Mouse (Mus musculus): ENCODE data around the gene Creg2. TPM values are rescaled to one million over a fixed set of nuclear protein-coding genes. Genes with fewer than 3 reads are reported as not detected.
A peak's percentile ranks its signal among the peaks of the same experiment; 100 is the strongest.

The Creg2 gene
- polyA plus RNA-seq, 1 experiment from 2014 or later: 0.55 TPM

DNA sequence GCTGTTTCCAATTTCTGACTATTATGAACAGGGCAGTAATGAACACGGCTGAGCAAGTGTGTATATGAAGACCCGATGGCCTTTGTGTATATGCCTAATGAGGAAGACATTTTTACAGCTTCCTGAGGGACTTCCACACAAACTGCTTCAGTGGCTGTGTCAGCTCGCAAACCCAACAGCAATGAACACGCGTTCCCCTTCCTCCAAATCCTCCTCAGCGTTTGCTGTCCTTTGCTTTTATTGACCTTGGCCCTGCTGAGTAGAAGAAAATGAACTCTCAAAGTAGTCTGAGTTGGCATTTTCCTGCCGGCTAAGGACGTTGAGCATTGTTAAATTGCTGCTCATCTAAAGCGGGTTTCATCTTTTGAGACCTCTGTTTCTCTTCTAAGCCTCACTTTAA, 65.9 kb downstream of the Creg2 start:
- ATAC-seq (ENCODE audit: insufficient number of reproducible peaks, low FRiP score, low TSS enrichment, low read depth): no peak
- H3K36me3 ChIP-seq: no peaks in the 10 kb centered on the region
- H3K4me3 ChIP-seq: no peak overlapping the region
- H3K9ac ChIP-seq: no peak overlapping the region
- 54% methylated on average over 9 of the region's 9 CpGs for WGBS
- H3K4me1 ChIP-seq: no peaks in the 10 kb centered on the region
- H3K9me3 ChIP-seq: no peaks in the 10 kb centered on the region
- H3K27me3 ChIP-seq: no peaks in the 10 kb centered on the region
- no peak overlapping the region for H3K4me2 ChIP-seq
- no peak overlapping the region for H3K27ac ChIP-seq

- ATAC-seq (ENCODE audit: insufficient number of reproducible peaks, low FRiP score, low TSS enrichment, low read depth): no peak
- no peaks in the 10 kb centered on the region for H3K27me3 ChIP-seq
- 85% methylated on average over 9 of the region's 9 CpGs for WGBS
- no peak overlapping the region for H3K4me3 ChIP-seq
- no peaks in the 10 kb centered on the region for H3K4me1 ChIP-seq
- H3K9me3 ChIP-seq: no peaks in the 10 kb centered on the region
- H3K4me2 ChIP-seq: no peak overlapping the region
- no peaks in the 10 kb centered on the region for H3K36me3 ChIP-seq
- H3K27ac ChIP-seq: no peak overlapping the region
- H3K9ac ChIP-seq: no peak overlapping the region
Measured at GRCm38 (mm10) chr1:39583173-39583572, 68.1 kb downstream of the Creg2 start.

DNA sequence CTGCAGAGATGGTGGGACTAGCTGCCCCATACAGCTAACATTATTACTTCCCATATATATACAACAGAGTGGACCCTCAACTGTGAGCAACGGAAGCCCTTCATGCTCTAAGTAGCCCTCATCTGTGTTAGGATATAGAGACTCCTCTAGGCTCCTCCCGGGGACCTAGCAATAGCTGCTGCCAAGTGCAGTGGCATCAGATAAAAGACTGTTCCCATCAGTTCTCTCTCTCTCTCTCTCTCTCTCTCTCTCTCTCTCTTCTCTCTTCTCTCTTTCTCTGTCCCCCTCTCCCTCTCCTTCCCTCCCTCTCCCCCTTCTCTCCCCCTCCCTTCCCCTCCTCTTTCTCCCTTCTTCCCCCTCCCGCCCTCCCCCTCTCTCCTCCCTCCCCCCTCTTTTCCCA, 70.1 kb downstream of the Creg2 start:
- Histone ChIP-seq H3K9ac (no peak overlapping the region), H3K27me3 (no peaks in the 10 kb centered on the region), H3K4me3 (no peak overlapping the region), H3K4me2 (no peak overlapping the region), H3K4me1 (peaks cover under 1% of the 10 kb centered on the region; the same call in 1 of the 2 replicates), H3K36me3 (no peaks in the 10 kb centered on the region), H3K27ac (no peak overlapping the region), H3K9me3 (no peaks in the 10 kb centered on the region)
- WGBS: 81% methylated on average over 2 of the region's 3 CpGs
- ATAC-seq (ENCODE audit: insufficient number of reproducible peaks, low FRiP score, low TSS enrichment, low read depth): no peak

DNA sequence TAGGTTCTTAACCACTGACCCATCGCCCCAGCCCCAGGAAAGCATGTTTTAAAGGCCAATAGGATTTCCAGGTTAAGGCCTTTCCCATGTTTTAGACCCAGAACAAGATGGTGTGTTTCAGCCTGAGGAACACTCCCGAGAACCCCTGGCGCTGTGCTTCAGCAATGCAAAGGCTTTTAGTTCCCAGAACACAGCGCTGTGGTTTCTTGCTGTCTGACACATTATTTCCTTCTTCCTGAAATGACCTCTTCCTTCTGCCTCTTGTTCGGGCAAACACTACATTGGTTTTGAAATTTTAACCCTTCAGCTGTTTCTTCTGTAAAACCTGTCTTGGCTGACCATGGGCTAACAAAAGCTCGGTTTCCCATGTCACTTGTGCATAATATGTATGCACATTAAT, 72.1 kb downstream of the Creg2 start:
- H3K4me1 ChIP-seq: peaks cover 11% of the 10 kb centered on the region
- H3K27ac ChIP-seq: no peak overlapping the region
- no peaks in the 10 kb centered on the region for H3K27me3 ChIP-seq
- 79% methylated on average over 6 of the region's 6 CpGs for WGBS
- H3K36me3 ChIP-seq: no peaks in the 10 kb centered on the region
- ATAC-seq (ENCODE audit: insufficient number of reproducible peaks, low FRiP score, low TSS enrichment, low read depth): no peak
- no peak overlapping the region for H3K9ac ChIP-seq
- H3K9me3 ChIP-seq: no peaks in the 10 kb centered on the region
- no peak overlapping the region for H3K4me3 ChIP-seq
- no peak overlapping the region for H3K4me2 ChIP-seq

GRCm38 (mm10) chr1:39578446-39578845, 72.8 kb downstream of the Creg2 start:
- peaks cover 11% of the 10 kb centered on the region for H3K4me1 ChIP-seq
- no peak overlapping the region for H3K4me3 ChIP-seq
- 60% methylated on average over 5 of the region's 5 CpGs for WGBS
- H3K27ac ChIP-seq: no peak overlapping the region
- ATAC-seq (ENCODE audit: insufficient number of reproducible peaks, low FRiP score, low TSS enrichment, low read depth): no peak
- no peaks in the 10 kb centered on the region for H3K9me3 ChIP-seq
- no peaks in the 10 kb centered on the region for H3K27me3 ChIP-seq
- no peak overlapping the region for H3K9ac ChIP-seq
- H3K36me3 ChIP-seq: no peaks in the 10 kb centered on the region
- H3K4me2 ChIP-seq: no peak overlapping the region

DNA sequence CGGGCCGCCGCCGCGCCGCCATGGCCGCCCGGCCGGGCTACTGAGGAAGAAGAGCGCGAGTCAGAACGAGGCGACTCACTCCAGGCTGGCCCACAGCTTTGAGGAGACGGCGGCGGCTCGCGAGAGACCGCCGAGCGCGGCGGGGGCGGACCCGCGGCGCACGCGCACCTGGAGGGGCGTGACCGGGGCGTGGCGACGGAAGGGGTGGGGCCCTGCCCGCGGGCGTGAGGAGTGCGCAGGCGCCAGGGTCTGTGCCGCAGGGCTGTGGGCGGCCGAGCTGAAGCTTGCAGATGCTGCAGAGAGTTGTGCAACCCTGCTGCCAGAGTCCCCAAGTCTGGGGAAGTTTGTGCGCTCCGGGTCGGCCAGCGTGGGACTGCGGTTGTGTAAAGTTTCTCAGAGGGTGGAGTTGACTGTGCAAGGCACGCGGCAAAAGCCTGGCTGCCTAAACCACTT, 74.0 kb downstream of the Creg2 start, which contains the start of gene Rnf149:
Gene Rnf149 (minus strand): TSS at position 153 of the 453 bp plus-strand sequence.
- peak; percentile 96 for ATAC-seq (ENCODE audit: insufficient number of reproducible peaks, low FRiP score, low TSS enrichment, low read depth)
- Histone ChIP-seq H3K4me2 (peak within 1 kb of the TSS; percentile 69), H3K27ac (peak within 1 kb of the TSS; percentile 100), H3K4me3 (peak within 1 kb of the TSS; percentile 96), H3K4me1 (peaks cover 11% of the 10 kb centered on the region), H3K27me3 (no peaks in the 10 kb centered on the region), H3K9ac (peak within 1 kb of the TSS; percentile 89), H3K9me3 (no peaks in the 10 kb centered on the region), H3K36me3 (no peaks in the 10 kb centered on the region)
- under 1% methylated on average over 40 of the region's 49 CpGs for WGBS

GRCm38 (mm10) chr1:39576431-39577243, 74.6 kb downstream of the Creg2 start:
- ATAC-seq (ENCODE audit: insufficient number of reproducible peaks, low FRiP score, low TSS enrichment, low read depth): peak; percentile 78; the same call in 1 of the 2 replicates
- H3K27me3 ChIP-seq: no peaks in the 10 kb centered on the region
- H3K4me1 ChIP-seq: peaks cover 11% of the 10 kb centered on the region
- H3K27ac ChIP-seq: peak overlapping the region; percentile 100
- H3K36me3 ChIP-seq: no peaks in the 10 kb centered on the region
- H3K4me2 ChIP-seq: peak overlapping the region; percentile 69
- H3K4me3 ChIP-seq: peak overlapping the region; percentile 96
- H3K9me3 ChIP-seq: no peaks in the 10 kb centered on the region
- H3K9ac ChIP-seq: peak overlapping the region; percentile 89
- under 1% methylated on average over 83 of the region's 88 CpGs for WGBS

DNA sequence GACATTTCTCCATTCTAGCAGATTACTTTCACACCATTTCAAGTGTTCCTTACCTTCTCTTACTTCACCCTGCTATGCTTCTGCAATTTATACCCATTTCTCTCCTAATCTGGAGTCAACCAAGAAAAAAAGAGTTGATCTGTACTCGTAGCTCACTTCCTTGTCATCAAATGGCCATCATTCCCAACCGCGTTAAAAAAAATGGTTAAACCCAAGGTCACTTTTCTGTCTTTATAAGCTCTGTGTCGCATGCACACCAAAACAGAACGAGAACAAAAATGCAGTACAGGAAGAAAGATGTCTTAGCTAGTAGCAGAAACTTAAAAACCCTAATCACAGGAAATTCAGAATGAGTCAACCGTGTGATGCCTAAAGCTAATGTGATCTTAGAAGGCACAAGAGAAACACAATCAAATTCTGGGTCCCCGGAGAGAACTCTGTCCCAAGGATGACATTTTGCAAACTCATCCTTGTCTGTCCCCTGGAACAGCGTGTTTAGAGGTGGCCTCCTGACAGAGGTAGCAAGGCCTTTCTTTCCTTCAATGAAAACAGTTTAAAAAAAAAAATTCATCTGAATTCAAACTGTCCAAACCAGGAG, 75.4 kb downstream of the Creg2 start:
- Histone ChIP-seq H3K9me3 (no peaks in the 10 kb centered on the region), H3K36me3 (no peaks in the 10 kb centered on the region), H3K27ac (peak overlapping the region; percentile 100), H3K27me3 (no peaks in the 10 kb centered on the region), H3K9ac (peak overlapping the region; percentile 89), H3K4me1 (peaks cover 13% of the 10 kb centered on the region), H3K4me3 (peak overlapping the region; percentile 96), H3K4me2 (peak overlapping the region; percentile 69)
- ATAC-seq (ENCODE audit: insufficient number of reproducible peaks, low FRiP score, low TSS enrichment, low read depth): no peak
- 10% methylated on average over 8 of the region's 8 CpGs for WGBS

- no peaks in the 10 kb centered on the region for H3K27me3 ChIP-seq
- ATAC-seq (ENCODE audit: insufficient number of reproducible peaks, low FRiP score, low TSS enrichment, low read depth): no peak
- no peak overlapping the region for H3K4me2 ChIP-seq
- H3K9me3 ChIP-seq: no peaks in the 10 kb centered on the region
- peaks cover 13% of the 10 kb centered on the region for H3K4me1 ChIP-seq
- no peak overlapping the region for H3K9ac ChIP-seq
- H3K27ac ChIP-seq: no peak overlapping the region
- WGBS: 84% methylated on average over 7 of the region's 7 CpGs
- no peak overlapping the region for H3K4me3 ChIP-seq
- no peaks in the 10 kb centered on the region for H3K36me3 ChIP-seq
Measured at GRCm38 (mm10) chr1:39573890-39574289, 77.4 kb downstream of the Creg2 start.

DNA sequence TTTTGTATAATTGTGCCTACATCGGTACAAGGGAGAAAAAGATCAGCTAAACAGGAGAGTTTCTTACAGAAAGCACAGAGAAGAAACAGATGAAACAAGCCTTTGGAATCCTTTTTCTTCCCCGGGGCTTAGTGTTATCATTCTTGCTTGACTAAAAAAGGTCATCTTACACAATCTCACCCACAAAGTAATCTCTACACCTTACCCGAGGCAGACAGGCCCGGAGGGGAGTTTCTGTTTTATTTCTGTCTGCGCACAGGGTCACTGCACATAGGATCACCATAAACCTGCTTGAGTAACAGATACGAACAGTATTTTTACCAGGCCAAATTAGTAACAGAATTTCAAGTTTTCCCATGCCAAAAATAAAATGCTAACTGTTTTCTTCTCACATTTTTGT, 79.6 kb downstream of the Creg2 start:
- H3K36me3 ChIP-seq: no peaks in the 10 kb centered on the region
- no peak overlapping the region for H3K4me3 ChIP-seq
- no peak for ATAC-seq (ENCODE audit: insufficient number of reproducible peaks, low FRiP score, low TSS enrichment, low read depth)
- H3K27me3 ChIP-seq: no peaks in the 10 kb centered on the region
- H3K9ac ChIP-seq: no peak overlapping the region
- H3K4me2 ChIP-seq: no peak overlapping the region
- 46% methylated on average over 6 of the region's 6 CpGs for WGBS
- H3K4me1 ChIP-seq: peaks cover 13% of the 10 kb centered on the region
- no peak overlapping the region for H3K27ac ChIP-seq
- H3K9me3 ChIP-seq: no peaks in the 10 kb centered on the region
